Mouse (Mus musculus): ENCODE results near the gene Eomes. TPM values are rescaled to one million over a fixed set of nuclear protein-coding genes. Genes with fewer than 3 reads are reported as not detected.

Gene Eomes
- total RNA-seq, 1 experiment from 2014 or later, result 0.09 TPM

GRCm38 (mm10) chr9:118520011-118520410 lies 42.0 kb downstream of the Eomes start:
- peak; percentile 23 for DNase-seq

- no peak for DNase-seq
These were observed 42.8 kb downstream of the Eomes start for GRCm38 (mm10) chr9:118520858-118521257.

- DNase-seq, result no peak
These were observed 43.6 kb downstream of the Eomes start for GRCm38 (mm10) chr9:118521659-118522058.

- DNase-seq, result no peak
These were observed 45.7 kb downstream of the Eomes start for GRCm38 (mm10) chr9:118523738-118524137.

- DNase-seq, result no peak
These were observed 49.0 kb downstream of the Eomes start for GRCm38 (mm10) chr9:118527056-118527455.

GRCm38 (mm10) chr9:118529783-118530182 lies 51.8 kb downstream of the Eomes start:
- DNase-seq, result no peak

- no peak for DNase-seq
These were observed 52.7 kb downstream of the Eomes start for GRCm38 (mm10) chr9:118530679-118531078.

GRCm38 (mm10) chr9:118532516-118533205 lies 54.6 kb downstream of the Eomes start:
- no peak for DNase-seq

Other genes with a start within 250 kb of the Eomes start
- 119 and 150 TPM in 2 replicates for gene Golga4, start 28.1 kb downstream of the Eomes start, total RNA-seq (2021)
- 70.2 and 81.0 TPM in 2 replicates for gene Itga9, start 128.5 kb downstream of the Eomes start, total RNA-seq (2021)

Data from adrenal gland, postnatal 25 days (tissue).